Mouse (Mus musculus) forebrain, embryonic 10.5 days (tissue): ENCODE results near the gene Akp3. TPM values are rescaled to one million over a fixed set of nuclear protein-coding genes. Genes with fewer than 3 reads are reported as not detected.

Source experiments
- DNase-seq: peaks from one replicate; pipeline ENCODE4 v3.0.0-alpha.2; 2017; ENCODE audit warnings: low spot score; ENCODE audit errors: extremely low spot score
- H3K27ac ChIP-seq: fragments of 300-500 bp; sonication (generic); 2 replicates; pipeline ENCODE4 v1.5.1; 2016; ENCODE audit warnings: mild to moderate bottlenecking
- H3K27me3 ChIP-seq: fragments of 300-500 bp; sonication (generic); 2 replicates; pipeline ENCODE4 v1.6.1; 2016; ENCODE audit warnings: mild to moderate bottlenecking; ENCODE audit not compliant: poor library complexity, severe bottlenecking
- H3K36me3 ChIP-seq: fragments of 300-500 bp; sonication (generic); replicated peaks from 2 replicates; pipeline ENCODE4 v1.6.1; 2016; ENCODE audit warnings: mild to moderate bottlenecking, moderate library complexity
- H3K4me1 ChIP-seq: fragments of 300-500 bp; sonication (generic); 2 replicates; pipeline ENCODE4 v1.6.1; 2016
- H3K4me3 ChIP-seq: fragments of 300-500 bp; sonication (generic); 2 replicates; pipeline ENCODE4 v1.5.1; 2016; ENCODE audit warnings: mild to moderate bottlenecking, moderate library complexity
- H3K9me3 ChIP-seq: fragments of 300-500 bp; sonication (generic); 2 replicates; pipeline ENCODE4 v1.6.1; 2016; ENCODE audit warnings: mild to moderate bottlenecking, moderate library complexity
- WGBS: fragments of 180-500 bp; shearing (Covaris S2); methylation state at CpG from one replicate; pipeline ENCODE4 v1.1.7; 2016; 5-methylcytosine and 5-hydroxymethylcytosine counted together
- polyA plus RNA-seq: library from polyadenylated mRNA; unstranded; fragments of >200 nt; fragmentation: Nextera tagmentation; extraction: Ambion mirVana; gene quantifications from 2 replicates; pipeline ENCODE4 v1.2.1, GENCODE M21; 2016

Akp3 gene
- polyA plus RNA-seq, 1 experiment from 2014 or later = not detected

- Histone ChIP-seq H3K27me3 (peaks cover 84% of the 10 kb centered on the region), H3K27ac (no peak overlapping the region), H3K4me1 (peaks cover 42% of the 10 kb centered on the region), H3K4me3 (no peak overlapping the region), H3K9me3 (no peaks in the 10 kb centered on the region), H3K36me3 (no peaks in the 10 kb centered on the region)
- DNase-seq = no peak
- 89% methylated on average over 3 of the region's 3 CpGs for WGBS
Observed at GRCm38 (mm10) chr1:87159396-87159795, 34.6 kb downstream of the Akp3 start.

- Histone ChIP-seq H3K9me3 (no peaks in the 10 kb centered on the region), H3K4me1 (peaks cover 32% of the 10 kb centered on the region), H3K27me3 (peaks cover 84% of the 10 kb centered on the region), H3K4me3 (no peak overlapping the region), H3K27ac (no peak overlapping the region), H3K36me3 (no peaks in the 10 kb centered on the region)
- no peak for DNase-seq
- 42% methylated on average over 11 of the region's 11 CpGs for WGBS
Observed at GRCm38 (mm10) chr1:87164164-87164795, 39.5 kb downstream of the Akp3 start.

- Histone ChIP-seq H3K4me1 (peaks cover 37% of the 10 kb centered on the region), H3K9me3 (no peaks in the 10 kb centered on the region), H3K36me3 (no peaks in the 10 kb centered on the region), H3K4me3 (no peak overlapping the region), H3K27me3 (peaks cover 84% of the 10 kb centered on the region), H3K27ac (no peak overlapping the region; the same call in 1 of the 2 replicates)
- DNase-seq = no peak
- 52% methylated on average over 9 of the region's 9 CpGs for WGBS
Observed at GRCm38 (mm10) chr1:87164796-87165184, 40.0 kb downstream of the Akp3 start.

GRCm38 (mm10) chr1:87170458-87170857 is 45.7 kb downstream of the Akp3 start:
- Histone ChIP-seq H3K4me1 (peaks cover 37% of the 10 kb centered on the region), H3K9me3 (no peaks in the 10 kb centered on the region)

GRCm38 (mm10) chr1:87171312-87171711 is 46.5 kb downstream of the Akp3 start:
- no peak overlapping the region for H3K4me3 ChIP-seq
- H3K27me3 ChIP-seq = peaks cover 97% of the 10 kb centered on the region
- DNase-seq = no peak
- no peaks in the 10 kb centered on the region for H3K36me3 ChIP-seq
- peaks cover 45% of the 10 kb centered on the region for H3K4me1 ChIP-seq
- no peak overlapping the region for H3K27ac ChIP-seq
- WGBS = 66% methylated on average over 1 of the region's 1 CpGs
- H3K9me3 ChIP-seq = no peaks in the 10 kb centered on the region

More at GRCm38 (mm10) chr1:87170458-87170857, 45.7 kb downstream of the Akp3 start:
- Histone ChIP-seq H3K36me3 (no peaks in the 10 kb centered on the region), H3K27ac (0 out of 2 replicates have a peak overlapping the region, but pooled peaks have one; percentile 15), H3K4me3 (peak overlapping the region; percentile 26), H3K27me3 (peaks cover 98% of the 10 kb centered on the region)
- 9% methylated on average over 19 of the region's 19 CpGs for WGBS
- no peak for DNase-seq

GRCm38 (mm10) chr1:87172316-87172715 is 47.5 kb downstream of the Akp3 start:
- DNase-seq = no peak
- Histone ChIP-seq H3K27ac (no peak overlapping the region), H3K4me3 (no peak overlapping the region), H3K36me3 (no peaks in the 10 kb centered on the region), H3K4me1 (peaks cover 46% of the 10 kb centered on the region), H3K27me3 (peaks cover 94% of the 10 kb centered on the region), H3K9me3 (no peaks in the 10 kb centered on the region)
- 56% methylated on average over 9 of the region's 9 CpGs for WGBS

- 25% methylated on average over 28 of the region's 28 CpGs for WGBS
- Histone ChIP-seq H3K9me3 (no peaks in the 10 kb centered on the region), H3K4me3 (0 out of 2 replicates have a peak overlapping the region, but pooled peaks have one; percentile 25), H3K27ac (peak overlapping the region; percentile 26; the same call in 1 of the 2 replicates), H3K27me3 (peaks cover 75% of the 10 kb centered on the region), H3K36me3 (no peaks in the 10 kb centered on the region), H3K4me1 (peaks cover 38% of the 10 kb centered on the region)
- peak; percentile 82 for DNase-seq
Observed at GRCm38 (mm10) chr1:87174006-87174955, 49.5 kb downstream of the Akp3 start.

GRCm38 (mm10) chr1:87175852-87176292 is 51.1 kb downstream of the Akp3 start:
- H3K4me1 ChIP-seq = peaks cover 22% of the 10 kb centered on the region
- peaks cover 68% of the 10 kb centered on the region for H3K27me3 ChIP-seq
- no peak overlapping the region for H3K4me3 ChIP-seq
- WGBS = 17% methylated on average over 11 of the region's 11 CpGs
- no peak for DNase-seq
- H3K36me3 ChIP-seq = no peaks in the 10 kb centered on the region
- H3K27ac ChIP-seq = 0 out of 2 replicates have a peak overlapping the region, but pooled peaks have one; percentile 45
- no peaks in the 10 kb centered on the region for H3K9me3 ChIP-seq

Other genes starting within 250 kb of the Akp3 start
- gene Alppl2, start 35.0 kb upstream of the Akp3 start, polyA plus RNA-seq = not detected in 2 replicates
- gene Alpi, start 23.4 kb upstream of the Akp3 start, polyA plus RNA-seq = not detected in 2 replicates
- gene Ecel1, start 31.5 kb downstream of the Akp3 start, polyA plus RNA-seq = 1.1 and 1.2 TPM in 2 replicates
- not detected in 2 replicates for gene Prss56, start 58.3 kb downstream of the Akp3 start, polyA plus RNA-seq
- gene Chrnd, start 65.6 kb downstream of the Akp3 start, polyA plus RNA-seq = not detected in 2 replicates
- 0.36 TPM in 1 of 2 replicates, not detected in the other for gene Chrng, start 79.7 kb downstream of the Akp3 start, polyA plus RNA-seq
- gene Eif4e2, start 88.9 kb downstream of the Akp3 start, polyA plus RNA-seq = 162 and 168 TPM in 2 replicates
- gene Efhd1, start 139.4 kb downstream of the Akp3 start, polyA plus RNA-seq = 1.6 and 2.5 TPM in 2 replicates
- 47.4 and 52.6 TPM in 2 replicates for gene Gigyf2, start 202.0 kb downstream of the Akp3 start, polyA plus RNA-seq